Mouse (Mus musculus) myocyte (in vitro differentiated cells): ENCODE results near the gene Tmprss3.

Experiments
- MAX ChIP-seq: IDR thresholded peaks from one replicate; pipeline ENCODE4 v1.6.1; 2011; ENCODE audit warnings: low read depth, mild to moderate bottlenecking, control low read depth
- MYOD1 ChIP-seq, 3 experiments: IDR thresholded peaks; one replicate each; pipeline ENCODE4 v1.6.1; 2011; ENCODE audit warnings: control low read depth in 2 of 3, low read depth in 2 of 3, mild to moderate bottlenecking in 2 of 3, moderate library complexity in 1 of 3; ENCODE audit not compliant: insufficient read length in 2 of 3, control insufficient read depth in 1 of 3
- POLR2A ChIP-seq: IDR thresholded peaks from one replicate; pipeline ENCODE4 v1.6.1; 2011; ENCODE audit warnings: low read depth, mild to moderate bottlenecking, control low read depth, moderate library complexity; ENCODE audit not compliant: insufficient read length
- POLR2AphosphoS2 ChIP-seq: IDR thresholded peaks from one replicate; pipeline ENCODE4 v1.6.1; 2011; ENCODE audit warnings: low read depth, control low read depth; ENCODE audit not compliant: insufficient read length
- TCF12 ChIP-seq: IDR thresholded peaks from one replicate; pipeline ENCODE4 v1.6.1; 2011; ENCODE audit warnings: mild to moderate bottlenecking, control low read depth; ENCODE audit not compliant: poor library complexity, insufficient read depth, severe bottlenecking
- TCF3 ChIP-seq: IDR thresholded peaks from one replicate; pipeline ENCODE4 v1.6.1; 2011; ENCODE audit warnings: low read depth, control low read depth; ENCODE audit not compliant: insufficient read length

DNA sequence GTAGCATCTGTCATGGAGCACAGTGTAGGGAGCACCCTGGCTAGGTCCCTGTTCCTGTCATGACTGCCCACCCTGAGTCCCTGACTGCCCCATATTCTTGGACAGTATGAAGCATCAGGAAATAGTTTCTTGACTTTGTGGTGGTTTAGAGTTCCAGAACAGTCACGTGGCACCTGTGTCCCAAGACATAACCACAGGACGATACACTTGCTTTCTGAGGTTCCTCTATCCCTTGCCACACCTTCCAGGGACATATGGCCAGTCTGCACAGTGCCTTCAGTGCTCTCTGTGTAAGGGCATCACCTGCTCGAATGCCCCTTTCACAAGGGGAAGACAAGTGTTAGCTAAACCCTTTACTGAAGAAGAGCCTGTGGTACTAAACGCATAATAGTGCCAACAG is 17.3 kb downstream of the Tmprss3 start:
- TF ChIP-seq POLR2A (no peak), MAX (no peak), TCF12 (no peak), MYOD1 (IDR thresholded peaks at IDR 0.05; ENCODE audit: control insufficient read depth in 1 of 3, insufficient read length in 2 of 3, low read depth in 2 of 3) (no peak), POLR2AphosphoS2 (no peak), TCF3 (no peak)
